Mouse (Mus musculus): ENCODE results near the gene Tsen15. TPM values are rescaled to one million over a fixed set of nuclear protein-coding genes. Genes with fewer than 3 reads are reported as not detected.
"Not testable (repeated sequence)": the region's sequence is repeated elsewhere in the genome, so short reads cannot be mapped to it uniquely, and the experiment has no call there.

Tsen15 gene
- total RNA-seq, 4 experiments from 2014 or later = 33.4 to 43.4 (median 38.5) TPM

DNA sequence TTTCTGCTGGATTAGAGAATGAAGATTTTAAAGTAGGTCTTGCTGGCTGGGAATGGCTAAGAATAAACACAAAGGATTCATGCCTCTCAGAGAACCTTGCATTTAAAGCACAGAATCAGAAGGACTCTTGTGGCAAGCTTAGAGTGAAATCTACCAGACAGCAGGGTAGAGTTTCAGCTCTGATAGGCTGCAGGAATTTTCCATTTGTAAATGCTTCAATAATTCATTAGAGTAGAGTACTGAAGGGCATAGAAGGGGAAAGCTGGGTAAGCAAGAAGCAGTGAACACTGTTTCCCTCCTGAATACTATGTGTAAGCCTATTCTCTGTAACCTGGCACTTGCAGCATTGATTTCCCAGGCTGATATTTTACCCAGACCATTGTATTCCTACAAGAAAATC is 2.8 kb upstream of the Tsen15 start:
- no peak for DNase-seq (ENCODE audit: low spot score in 2 of 2)

DNA sequence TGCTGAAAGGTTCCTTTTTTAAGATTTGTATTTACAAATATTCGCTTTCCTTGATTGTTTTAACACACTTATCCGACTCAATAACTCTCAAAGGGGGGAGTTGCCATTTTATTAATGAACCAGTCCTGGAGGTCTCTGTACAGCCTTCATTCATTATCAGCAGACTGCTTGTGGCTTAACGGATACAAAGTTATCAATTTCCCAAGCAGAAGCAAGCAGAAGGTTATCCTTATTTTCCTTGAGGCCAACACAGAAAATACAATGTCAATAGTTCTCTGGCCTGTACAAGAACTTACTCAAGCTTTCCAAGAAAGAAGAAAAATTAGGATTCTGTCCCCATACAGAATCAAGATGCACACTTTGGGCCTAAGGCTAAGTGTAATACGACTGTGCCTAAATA is 795 bp downstream of the Tsen15 start:
- not testable (repeated sequence) for DNase-seq (ENCODE audit: low spot score in 2 of 2)

GRCm38 (mm10) chr1:152384589-152384988 is 1.9 kb downstream of the Tsen15 start:
- no peak for DNase-seq (ENCODE audit: low spot score in 2 of 2)

GRCm38 (mm10) chr1:152378311-152378710 is 8.2 kb downstream of the Tsen15 start:
- no peak for DNase-seq (ENCODE audit: low spot score in 2 of 2)

DNA sequence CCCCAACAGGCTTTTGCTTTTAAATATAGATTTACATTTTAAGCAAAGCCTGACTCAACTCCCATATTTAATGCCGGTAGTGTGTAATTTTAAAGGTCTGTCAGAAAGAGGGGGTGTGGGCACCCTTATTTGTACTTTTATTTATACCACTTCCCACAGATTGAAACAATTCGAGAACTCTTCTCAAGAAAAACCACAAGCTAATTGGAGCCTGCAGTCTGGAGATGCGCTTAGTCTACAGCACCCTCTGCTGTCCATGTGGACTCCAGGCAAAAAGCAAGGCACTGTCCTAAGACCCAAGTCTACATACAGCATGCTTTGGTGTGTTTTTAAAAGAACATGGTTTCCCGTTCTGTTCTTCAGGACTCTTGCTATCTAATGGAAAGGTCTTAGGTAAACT is 17.3 kb downstream of the Tsen15 start:
- DNase-seq (ENCODE audit: low spot score in 2 of 2) = peak; percentile 60 to 71

DNA sequence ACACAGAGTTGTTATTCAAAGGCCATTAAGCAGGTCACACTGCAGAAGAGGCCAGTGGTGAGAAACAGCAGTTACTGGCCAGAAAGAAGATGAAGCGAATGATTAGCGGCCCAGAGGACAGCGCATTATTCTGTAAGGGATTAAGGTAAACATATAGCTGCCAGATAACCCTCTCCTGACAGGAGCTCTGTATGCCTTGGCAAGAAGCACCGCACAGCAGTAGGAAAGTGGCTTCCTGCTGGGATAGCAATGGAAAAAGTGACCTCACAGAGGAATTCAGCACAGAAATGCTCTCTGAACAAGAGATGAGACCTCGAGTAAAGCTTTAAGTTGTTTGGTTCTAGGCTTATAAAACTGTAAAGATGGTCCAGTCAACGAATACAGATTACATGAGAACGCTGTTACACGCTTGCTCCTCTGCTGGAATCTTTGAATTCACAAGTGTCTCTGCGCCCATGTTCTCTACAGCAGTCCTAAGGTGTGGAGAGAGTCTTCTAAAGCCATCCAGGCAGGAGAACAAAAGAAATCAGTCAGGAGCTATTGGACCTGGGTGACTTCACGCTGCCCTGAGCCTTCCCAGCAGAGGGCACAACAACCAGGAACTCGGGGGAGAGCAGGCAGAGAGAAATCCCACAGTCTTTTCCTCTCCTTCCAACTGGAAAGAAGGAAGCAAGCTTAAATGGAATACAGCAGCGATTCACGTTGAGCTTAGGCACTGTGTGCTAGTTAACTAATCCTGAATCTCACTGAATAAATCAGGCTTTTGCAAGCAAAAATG is 18.0 kb downstream of the Tsen15 start:
- DNase-seq (ENCODE audit: low spot score in 2 of 2) = no peak

DNA sequence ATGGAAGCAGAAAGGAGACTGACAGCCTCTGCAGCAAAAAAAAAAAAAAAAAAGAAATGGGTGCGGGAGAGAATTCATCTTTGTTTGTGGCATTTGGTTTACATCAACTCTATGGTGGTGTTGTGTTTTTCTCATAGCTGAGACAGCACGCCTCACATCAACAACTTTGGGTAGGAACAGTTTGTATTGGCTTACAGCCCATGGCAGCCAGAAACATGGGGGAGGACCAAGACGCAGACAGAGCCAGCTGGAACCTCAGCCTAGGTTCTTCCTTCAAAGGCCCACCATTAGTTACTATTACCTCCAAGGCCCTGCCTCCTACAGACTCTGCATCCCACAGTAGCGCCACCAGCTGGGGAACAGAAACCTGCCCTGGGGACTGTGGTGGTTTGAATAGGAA is 29.8 kb downstream of the Tsen15 start:
- peak in 1 of 2 experiments; percentile 26 for DNase-seq (ENCODE audit: low spot score in 2 of 2)

DNA sequence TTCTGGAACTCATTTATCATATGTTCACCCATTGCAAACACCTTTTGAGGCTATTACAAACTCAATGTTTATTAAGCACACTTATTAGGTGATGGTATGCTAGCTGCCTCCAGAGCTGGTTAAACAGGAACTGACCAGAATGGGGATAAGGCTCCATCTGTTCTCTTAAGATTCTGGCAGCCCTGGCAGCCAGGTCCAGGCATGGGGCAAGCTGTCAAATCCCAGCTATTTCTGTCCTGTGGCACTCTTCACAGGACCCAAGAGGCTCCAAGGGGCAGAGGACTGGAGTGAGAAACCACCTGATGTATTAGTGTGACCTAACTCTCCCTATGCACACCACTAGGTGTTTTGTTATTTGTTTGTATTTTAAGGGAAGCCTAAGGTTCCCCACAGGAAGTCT is 38.5 kb downstream of the Tsen15 start:
- no peak for DNase-seq (ENCODE audit: low spot score in 2 of 2)

DNA sequence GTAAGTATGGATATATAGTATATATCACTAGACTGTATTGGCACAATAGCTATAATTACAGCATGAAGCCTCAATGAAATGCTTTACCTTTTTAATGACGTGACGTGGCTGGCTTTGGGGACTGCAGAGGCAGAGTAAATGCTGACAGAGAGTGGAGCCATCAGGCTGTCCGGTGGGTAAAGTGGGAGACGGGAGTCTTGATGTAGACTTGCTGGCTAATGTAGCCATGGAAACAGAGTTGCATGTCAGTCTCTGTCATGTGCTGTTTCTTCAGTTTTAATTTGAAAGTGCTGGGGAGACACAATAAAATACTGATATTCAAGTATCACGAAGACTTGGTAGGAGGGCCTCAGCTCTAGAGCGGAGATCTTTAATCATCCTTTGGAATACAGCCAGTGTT is 62.5 kb downstream of the Tsen15 start:
- DNase-seq (ENCODE audit: low spot score in 2 of 2) = no peak

Other genes starting within 250 kb of the Tsen15 start
- gene Colgalt2, start 13.1 kb upstream of the Tsen15 start, total RNA-seq (2022) = 1 to 10 TPM; 5.3 to 7.0 (median 6.1) TPM

Data from layer of hippocampus, adult 8-10 months (tissue).